In genomic region chr14:25377554-25377899, GRCm38 (mm10) we compare ENCODE assay signal across 7 mouse cellular contexts.
A peak's percentile ranks its signal among the peaks of the same experiment; 100 is the strongest.
DNase-seq lines count a peak whose midpoint lies in the region; ATAC-seq and TF ChIP-seq lines count a peak whose summit lies in the region.

No protein-coding gene starts in this region.

- no peaks in the 10 kb centered on the region for H3K27me3 ChIP-seq in thymus, adult 2 months (ENCODE audit: control insufficient read depth, insufficient read depth, low read length)
- H3K27me3 ChIP-seq in forebrain, embryonic 16.5 days (replicated peaks; ENCODE audit: control insufficient read depth, insufficient read depth, low read length): no peaks in the 10 kb centered on the region
- peaks cover 45% of the 10 kb centered on the region for H3K27me3 ChIP-seq in liver, embryonic 13.5 days

- peak; percentile 86 for ATAC-seq in forebrain, embryonic 16.5 days
- ATAC-seq in liver, embryonic 13.5 days (ENCODE audit: low read depth): peak; percentile 48; the same call in 1 of the 2 replicates

- peak overlapping the region; percentile 45 for H3K4me3 ChIP-seq in thymus, adult 2 months (ENCODE audit: control insufficient read depth, insufficient read depth, low read length)
- peak overlapping the region; percentile 46 for H3K4me3 ChIP-seq in forebrain, embryonic 16.5 days (replicated peaks; ENCODE audit: low read length)
- peak overlapping the region; percentile 55 for H3K4me3 ChIP-seq in liver, embryonic 13.5 days (replicated peaks)

- DNase-seq in thymus, adult 2 months: no peak
- DNase-seq in thymus, adult 18-20 months: no peak
- DNase-seq in liver, embryonic 13.5 days: no peak
- DNase-seq in urinary bladder, postnatal 14 days (ENCODE audit: low spot score): no peak
- DNase-seq in urinary bladder, postnatal 25 days (ENCODE audit: low spot score): no peak
- no peak for DNase-seq in right cerebral cortex, postnatal 10 days (ENCODE audit: low spot score in 2 of 2)

- H3K9me3 ChIP-seq in forebrain, embryonic 16.5 days (ENCODE audit: control insufficient read depth, low read length): no peaks in the 10 kb centered on the region
- no peaks in the 10 kb centered on the region for H3K9me3 ChIP-seq in liver, embryonic 13.5 days (replicated peaks)

- peak overlapping the region; percentile 82 for H3K27ac ChIP-seq in thymus, adult 2 months (ENCODE audit: control insufficient read depth, insufficient read depth, low read length)
- H3K27ac ChIP-seq in forebrain, embryonic 16.5 days (ENCODE audit: low read length): peak overlapping the region; percentile 100
- peak overlapping the region; percentile 68 for H3K27ac ChIP-seq in liver, embryonic 13.5 days

- H3K4me1 ChIP-seq in thymus, adult 2 months (replicated peaks; ENCODE audit: control insufficient read depth, insufficient read depth, low read length): peaks cover 18% of the 10 kb centered on the region
- peaks cover 33% of the 10 kb centered on the region for H3K4me1 ChIP-seq in forebrain, embryonic 16.5 days (replicated peaks; ENCODE audit: control insufficient read depth, insufficient read depth, low read length)
- peaks cover 24% of the 10 kb centered on the region for H3K4me1 ChIP-seq in liver, embryonic 13.5 days (replicated peaks)

- 17% methylated on average over 8 of the region's 8 CpGs for WGBS in thymus, adult 2 months
- WGBS in forebrain, embryonic 16.5 days: 0% methylated on average over 8 of the region's 8 CpGs
- WGBS in liver, embryonic 13.5 days (ENCODE audit: insufficient replicate concordance): 10% methylated on average over 8 of the region's 8 CpGs

- H3K9ac ChIP-seq in forebrain, embryonic 16.5 days (replicated peaks; ENCODE audit: low read depth, low read length): peak overlapping the region; percentile 89
- H3K9ac ChIP-seq in liver, embryonic 13.5 days: peak overlapping the region; percentile 62; the same call in 1 of the 2 replicates

- TF ChIP-seq POLR2A in thymus, adult 2 months (IDR thresholded peaks at IDR 0.05; ENCODE audit: control insufficient read depth, extremely low read depth, insufficient read depth, low read length, poor library complexity): no peak

- H3K36me3 ChIP-seq in thymus, adult 2 months (ENCODE audit: control insufficient read depth, insufficient read depth, low read length): no peaks in the 10 kb centered on the region
- no peaks in the 10 kb centered on the region for H3K36me3 ChIP-seq in forebrain, embryonic 16.5 days (ENCODE audit: control insufficient read depth, insufficient read depth)
- no peaks in the 10 kb centered on the region for H3K36me3 ChIP-seq in liver, embryonic 13.5 days

- TF ChIP-seq CTCF in thymus, adult 2 months (IDR thresholded peaks at IDR 0.05; ENCODE audit: borderline replicate concordance, control insufficient read depth, extremely low read depth, insufficient read depth, low read length, poor library complexity): no peak

- peak overlapping the region; percentile 63 for H3K4me2 ChIP-seq in forebrain, embryonic 16.5 days (ENCODE audit: low read length)
- H3K4me2 ChIP-seq in liver, embryonic 13.5 days: peak overlapping the region; percentile 69
